Mouse (Mus musculus) testis, adult 2 months (tissue): Measurements from ENCODE around the gene Nprl3. TPM values are rescaled to one million over a fixed set of nuclear protein-coding genes. Genes with fewer than 3 reads are reported as not detected.

Source experiments
- H3K27ac ChIP-seq: fragments of 200-500 bp; 2 replicates; pipeline ENCODE4 v1.5.1; 2012; ENCODE audit warnings: low read depth, low read length; ENCODE audit not compliant: control insufficient read depth, insufficient read depth
- H3K27me3 ChIP-seq: fragments of 200-500 bp; 2 replicates; pipeline ENCODE4 v1.6.1; 2012; ENCODE audit warnings: mild to moderate bottlenecking, low read length, moderate library complexity; ENCODE audit not compliant: control insufficient read depth, insufficient read depth
- H3K36me3 ChIP-seq: fragments of 200-500 bp; 2 replicates; pipeline ENCODE4 v1.6.1; 2012; ENCODE audit warnings: mild to moderate bottlenecking, low read length; ENCODE audit not compliant: control insufficient read depth, insufficient read depth
- H3K4me1 ChIP-seq: fragments of 200-500 bp; 2 replicates; pipeline ENCODE4 v1.6.1; 2012; ENCODE audit warnings: low read length; ENCODE audit not compliant: control insufficient read depth, insufficient read depth
- H3K4me3 ChIP-seq: fragments of 200-500 bp; 2 replicates; pipeline ENCODE4 v1.5.1; 2012; ENCODE audit warnings: low read depth, mild to moderate bottlenecking, low read length, moderate library complexity, mixed read lengths; ENCODE audit not compliant: control insufficient read depth
- CTCF ChIP-seq: fragments of 200-500 bp; IDR thresholded peaks from 2 replicates; pipeline ENCODE4 v1.5.1; 2012; ENCODE audit warnings: low read depth, mild to moderate bottlenecking, inconsistent platforms, low read length, moderate library complexity; ENCODE audit not compliant: control insufficient read depth, insufficient read depth, insufficient replicate concordance
- POLR2A ChIP-seq: fragments of 200-500 bp; IDR thresholded peaks from 2 replicates; pipeline ENCODE4 v1.6.1; 2012; ENCODE audit warnings: low read depth, mild to moderate bottlenecking, inconsistent platforms, low read length, moderate library complexity; ENCODE audit not compliant: control insufficient read depth
- polyA plus RNA-seq: library from polyadenylated mRNA; depleted of rRNA; stranded (reverse); fragments of >200 nt; gene quantifications from 2 replicates; pipeline ENCODE4 v1.2.3, GENCODE M21; 2012

Nprl3 gene
- polyA plus RNA-seq, 1 experiment, result 61.4 TPM

- no peaks in the 10 kb centered on the region for H3K4me1 ChIP-seq
- H3K4me3 ChIP-seq, result no peak overlapping the region
- no peak overlapping the region for H3K27ac ChIP-seq
- H3K27me3 ChIP-seq, result no peaks in the 10 kb centered on the region
- TF ChIP-seq CTCF (no peak), POLR2A (no peak)
- no peaks in the 10 kb centered on the region for H3K36me3 ChIP-seq
Measured at GRCm38 (mm10) chr11:32196727-32197126, 70.8 kb downstream of the Nprl3 start.

DNA sequence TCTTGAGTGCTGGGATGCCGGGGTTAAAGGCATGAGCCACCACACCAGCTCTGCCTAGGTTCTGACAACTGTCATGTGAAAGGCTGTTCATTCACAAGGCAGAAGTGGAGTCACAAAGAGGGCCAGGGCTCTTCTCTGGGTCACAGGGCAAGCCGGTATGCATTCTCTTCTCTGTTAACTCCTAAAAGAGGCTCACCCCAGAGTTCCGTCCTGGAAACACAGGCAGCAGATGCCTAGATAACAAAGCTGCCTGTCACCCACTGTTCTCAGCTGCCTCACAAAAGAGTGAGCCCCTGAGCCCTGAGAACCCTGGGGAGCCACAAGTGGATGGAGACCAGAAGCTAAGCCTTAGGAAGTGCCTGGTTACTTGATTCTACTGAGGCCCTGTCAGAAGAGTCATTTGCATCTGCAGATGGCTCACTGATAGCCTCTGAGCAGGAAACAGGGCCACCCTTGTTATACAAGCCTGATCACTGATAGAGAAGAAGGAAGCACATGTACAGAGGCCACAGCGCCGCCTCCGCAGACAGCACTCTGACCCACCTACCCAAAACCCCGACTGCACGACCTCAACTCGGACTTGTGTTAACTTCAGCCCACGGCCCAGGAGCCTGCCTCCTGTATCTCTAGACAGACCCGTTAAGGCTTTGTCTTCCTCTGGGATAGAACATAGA, 71.5 kb downstream of the Nprl3 start:
- H3K27me3 ChIP-seq, result no peaks in the 10 kb centered on the region
- H3K4me1 ChIP-seq, result no peaks in the 10 kb centered on the region
- H3K4me3 ChIP-seq, result no peak overlapping the region
- TF ChIP-seq CTCF, result no peak
- no peak for TF ChIP-seq POLR2A
- H3K36me3 ChIP-seq, result no peaks in the 10 kb centered on the region
- no peak overlapping the region for H3K27ac ChIP-seq

GRCm38 (mm10) chr11:32194626-32195025, 72.9 kb downstream of the Nprl3 start:
- no peaks in the 10 kb centered on the region for H3K27me3 ChIP-seq
- no peaks in the 10 kb centered on the region; the same call in 1 of the 2 replicates for H3K4me1 ChIP-seq
- TF ChIP-seq CTCF (no peak), POLR2A (no peak)
- no peak overlapping the region for H3K27ac ChIP-seq
- H3K4me3 ChIP-seq, result no peak overlapping the region
- H3K36me3 ChIP-seq, result no peaks in the 10 kb centered on the region

GRCm38 (mm10) chr11:32194086-32194485, 73.4 kb downstream of the Nprl3 start:
- Histone ChIP-seq H3K36me3 (no peaks in the 10 kb centered on the region), H3K4me1 (peaks cover 4% of the 10 kb centered on the region), H3K27me3 (no peaks in the 10 kb centered on the region), H3K4me3 (no peak overlapping the region), H3K27ac (no peak overlapping the region)
- TF ChIP-seq CTCF, result no peak
- TF ChIP-seq POLR2A, result no peak

GRCm38 (mm10) chr11:32193156-32193555, 74.4 kb downstream of the Nprl3 start:
- TF ChIP-seq POLR2A (no peak), CTCF (no peak)
- Histone ChIP-seq H3K27me3 (no peaks in the 10 kb centered on the region), H3K4me1 (peaks cover 6% of the 10 kb centered on the region), H3K4me3 (no peak overlapping the region), H3K36me3 (no peaks in the 10 kb centered on the region), H3K27ac (no peak overlapping the region)

DNA sequence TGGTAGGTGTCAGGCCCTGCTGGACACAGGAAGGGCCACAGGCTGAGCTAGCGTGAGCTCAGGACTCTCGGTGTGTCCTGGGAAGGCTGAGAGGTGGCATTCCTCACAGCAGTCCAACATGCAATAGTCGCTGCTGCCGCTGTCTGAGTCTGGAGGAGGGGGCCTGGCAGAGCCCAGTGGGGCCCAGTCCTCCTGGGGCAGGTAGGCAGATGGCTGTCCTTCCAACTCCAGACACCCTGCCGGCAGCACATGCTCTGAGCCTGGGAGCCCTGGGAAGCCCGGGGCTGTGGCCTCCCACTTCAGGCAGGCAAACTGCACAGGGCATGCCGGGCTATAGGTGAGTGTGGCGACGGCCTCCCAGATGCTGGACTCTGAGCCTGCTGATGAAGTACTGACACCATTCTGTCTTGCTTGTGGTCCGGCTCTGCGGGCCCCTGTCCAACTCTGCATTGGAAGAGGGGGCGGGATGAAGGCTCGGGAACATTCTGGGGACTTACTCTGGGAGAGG, 76.8 kb downstream of the Nprl3 start:
- Histone ChIP-seq H3K27me3 (no peaks in the 10 kb centered on the region), H3K4me1 (peaks cover 6% of the 10 kb centered on the region), H3K36me3 (no peaks in the 10 kb centered on the region), H3K4me3 (no peak overlapping the region), H3K27ac (no peak overlapping the region)
- TF ChIP-seq CTCF (no peak), POLR2A (no peak)

- Histone ChIP-seq H3K36me3 (no peaks in the 10 kb centered on the region), H3K4me1 (peaks cover 6% of the 10 kb centered on the region), H3K27me3 (no peaks in the 10 kb centered on the region), H3K27ac (no peak overlapping the region), H3K4me3 (no peak overlapping the region)
- TF ChIP-seq CTCF (no peak), POLR2A (no peak)
Measured at GRCm38 (mm10) chr11:32190119-32190518, 77.4 kb downstream of the Nprl3 start.
